Mouse (Mus musculus): ENCODE data around the gene Abca8b. TPM values are rescaled to one million over a fixed set of nuclear protein-coding genes. Genes with fewer than 3 reads are reported as not detected.
"Not testable (repeated sequence)": the region's sequence is repeated elsewhere in the genome, so short reads cannot be mapped to it uniquely, and the experiment has no call there.

The Abca8b gene
- total and polyA plus RNA-seq, 3 experiments: 1.4 to 2.1 (median 1.4) TPM

DNA sequence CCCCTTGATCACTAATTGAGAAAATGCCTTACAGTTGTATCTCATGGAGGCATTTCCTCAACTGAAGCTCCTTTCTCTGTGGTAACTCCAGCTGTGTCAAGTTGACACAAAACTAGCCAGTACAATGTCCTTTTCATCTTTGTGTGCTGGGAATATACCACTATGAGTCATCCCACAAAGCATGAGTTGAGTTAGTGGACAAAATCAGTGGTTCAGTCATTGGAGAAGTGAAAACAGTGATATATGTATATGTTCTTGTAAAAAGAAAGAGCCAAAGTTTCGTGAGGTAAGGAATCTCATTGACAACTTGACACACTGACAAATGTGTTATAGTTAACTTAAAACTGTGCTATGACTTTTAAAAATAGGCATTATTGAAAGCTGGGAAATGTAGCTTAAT is 83.5 kb downstream of the Abca8b start:
- dilution Hi-C loops (cut with MboI; ENCODE audit: extremely low pct_ligation_motif_present, extremely low pct_unique_long_range_greater_than_20kb, low sequenced_read_pairs); H3K9ac ChIP-seq (ENCODE audit: insufficient read depth, low read depth); H3K4me1 ChIP-seq (ENCODE audit: control insufficient read depth in 1 of 2, insufficient read depth in 2 of 2); H3K4me2 ChIP-seq (ENCODE audit: insufficient read depth, low read depth, poor library complexity, severe bottlenecking); H3K27ac ChIP-seq (ENCODE audit: insufficient read depth, low read depth); in situ Hi-C loops (cut with MboI; ENCODE audit: low pct_ligation_motif_present, low pct_unique_long_range_greater_than_20kb, low sequenced_read_pairs); H3K36me3 ChIP-seq (replicated peaks in 1 of 2; ENCODE audit: control insufficient read depth in 1 of 2, insufficient read depth in 1 of 2, low read length in 1 of 2); H3K9me3 ChIP-seq (replicated peaks; ENCODE audit: low read length); H3K79me2 ChIP-seq (replicated peaks; ENCODE audit: control insufficient read depth, extremely low read depth, insufficient read depth, poor library complexity, severe bottlenecking); H3K4me3 ChIP-seq (replicated peaks in 1 of 3; ENCODE audit: low read depth in 2 of 3, low read length in 2 of 3, poor library complexity in 1 of 3); H3K27me3 ChIP-seq (replicated peaks): not testable (repeated sequence)
- TF ChIP-seq BHLHE40 (IDR thresholded peaks at IDR 0.05; ENCODE audit: low read depth, low read length) (0 out of 2 replicates have a peak, but pooled peaks have one; percentile 14), EP300 (IDR thresholded peaks at IDR 0.05; ENCODE audit: low read length) (peak; percentile 53; the same call in 1 of the 2 replicates), JUN (IDR thresholded peaks at IDR 0.05; ENCODE audit: insufficient read depth, low read depth, low read length) (peak; percentile 14; the same call in 1 of the 2 replicates), IRF4 (IDR thresholded peaks at IDR 0.05; ENCODE audit: low read depth, low read length) (peak; percentile 52)
- peak; percentile 46 for DNase-seq (ENCODE audit: extremely low read depth)

DNA sequence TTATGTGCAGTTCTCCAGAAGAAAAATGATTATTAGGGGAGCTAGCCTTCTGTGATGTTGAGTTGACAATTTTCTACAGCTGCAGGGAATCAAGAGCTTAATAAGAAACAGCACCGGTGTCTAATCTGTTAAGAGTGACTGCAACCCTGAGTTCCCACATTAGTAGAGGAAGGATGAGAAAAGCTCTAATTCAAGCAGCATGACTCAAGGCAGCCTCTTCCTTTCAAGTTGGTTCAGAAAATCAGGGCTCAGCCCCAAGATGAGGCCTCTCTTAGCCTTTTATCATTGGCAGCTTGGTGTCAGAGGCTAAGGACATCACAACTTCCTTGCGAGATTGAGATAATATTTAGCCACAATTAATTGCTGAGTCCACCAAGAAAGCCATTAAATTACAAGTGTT is 85.8 kb downstream of the Abca8b start:
- dilution Hi-C loops (cut with MboI; ENCODE audit: extremely low pct_ligation_motif_present, extremely low pct_unique_long_range_greater_than_20kb, low sequenced_read_pairs) (no loop called here), in situ Hi-C loops (cut with MboI; ENCODE audit: low pct_ligation_motif_present, low pct_unique_long_range_greater_than_20kb, low sequenced_read_pairs) (no loop called here)
- 0 out of 2 replicates have a peak, but pooled peaks have one; percentile 18 for TF ChIP-seq MEF2A (IDR thresholded peaks at IDR 0.05; ENCODE audit: borderline replicate concordance, low read depth, low read length)
- TF ChIP-seq TBP (conservative IDR thresholded peaks at IDR 0.05; ENCODE audit: low read depth, low read length): no peak
- Histone ChIP-seq H3K9me3 (replicated peaks; ENCODE audit: low read length) (no peaks in the 10 kb centered on the region), H3K79me2 (replicated peaks; ENCODE audit: control insufficient read depth, extremely low read depth, insufficient read depth, poor library complexity, severe bottlenecking) (no peaks in the 10 kb centered on the region), H3K4me3 (replicated peaks in 1 of 3; ENCODE audit: low read depth in 2 of 3, low read length in 2 of 3, poor library complexity in 1 of 3) (no peak overlapping the region), H3K4me1 (ENCODE audit: control insufficient read depth in 1 of 2, insufficient read depth in 2 of 2) (peaks cover 0 to 7% of the 10 kb centered on the region in 2 experiments; a peak in 1 of 4 replicates), H3K27me3 (replicated peaks) (no peaks in the 10 kb centered on the region), H3K36me3 (replicated peaks in 1 of 2; ENCODE audit: control insufficient read depth in 1 of 2, insufficient read depth in 1 of 2, low read length in 1 of 2) (no peaks in the 10 kb centered on the region), H3K4me2 (ENCODE audit: insufficient read depth, low read depth, poor library complexity, severe bottlenecking) (no peak overlapping the region), H3K9ac (ENCODE audit: insufficient read depth, low read depth) (no peak overlapping the region), H3K27ac (ENCODE audit: insufficient read depth, low read depth) (no peak overlapping the region)
- DNase-seq (ENCODE audit: extremely low read depth): no peak

DNA sequence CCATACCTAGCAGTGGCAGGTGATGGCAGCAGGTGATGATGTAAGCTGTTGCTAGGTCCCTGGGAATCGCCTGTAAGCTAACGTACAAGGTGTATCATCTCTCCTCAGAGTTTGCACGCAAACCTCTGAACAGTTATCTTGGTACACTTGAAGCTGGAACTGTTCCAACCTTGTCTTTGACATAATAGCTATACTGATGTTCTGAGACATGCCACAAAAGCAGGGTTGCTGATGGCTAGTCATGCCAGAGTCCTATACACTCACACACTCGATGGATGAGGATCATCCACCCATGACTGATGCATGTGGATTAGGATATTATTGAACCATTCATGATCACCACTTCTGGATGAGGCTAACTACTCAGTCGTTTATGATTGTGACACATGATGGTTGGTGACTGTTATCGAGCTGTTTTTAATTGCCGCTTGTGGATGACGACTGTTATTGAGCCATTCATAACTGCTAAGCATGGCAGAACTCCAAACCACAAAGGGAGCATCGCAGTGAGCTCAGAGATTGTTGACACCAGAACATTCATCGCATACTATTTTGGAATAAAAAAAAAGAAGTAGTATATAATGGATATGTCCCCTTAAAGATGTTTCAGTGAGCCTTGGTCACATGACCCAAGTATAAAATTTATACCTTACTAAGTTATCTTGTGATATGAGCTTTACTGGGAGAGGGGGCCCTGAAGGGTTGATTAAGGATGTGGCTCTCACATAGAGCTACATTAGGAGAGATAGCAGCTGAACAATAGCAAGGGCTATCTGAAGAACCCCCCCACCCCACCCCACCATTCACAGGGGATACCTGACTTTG is 87.2 kb downstream of the Abca8b start:
- in situ Hi-C loops (cut with MboI; ENCODE audit: low pct_ligation_motif_present, low pct_unique_long_range_greater_than_20kb, low sequenced_read_pairs): no loop called here
- H3K9ac ChIP-seq (ENCODE audit: insufficient read depth, low read depth): no peak overlapping the region

More for the DNA sequence above, 87.2 kb downstream of the Abca8b start:
- TF ChIP-seq NELFE (IDR thresholded peaks at IDR 0.05; ENCODE audit: low read depth, low read length) (no peak), NRF1 (IDR thresholded peaks at IDR 0.05; ENCODE audit: low read depth, low read length) (no peak), IRF4 (IDR thresholded peaks at IDR 0.05; ENCODE audit: low read depth, low read length) (no peak)
- dilution Hi-C loops (cut with MboI; ENCODE audit: extremely low pct_ligation_motif_present, extremely low pct_unique_long_range_greater_than_20kb, low sequenced_read_pairs): no loop called here
- H3K36me3 ChIP-seq (replicated peaks in 1 of 2; ENCODE audit: control insufficient read depth in 1 of 2, insufficient read depth in 1 of 2, low read length in 1 of 2): no peaks in the 10 kb centered on the region
- H3K27me3 ChIP-seq (replicated peaks): no peaks in the 10 kb centered on the region
- H3K27ac ChIP-seq (ENCODE audit: insufficient read depth, low read depth): no peak overlapping the region
- peaks cover 0 to 7% of the 10 kb centered on the region in 2 experiments; a peak in 1 of 4 replicates for H3K4me1 ChIP-seq (ENCODE audit: control insufficient read depth in 1 of 2, insufficient read depth in 2 of 2)
- no peak for DNase-seq (ENCODE audit: extremely low read depth)
- H3K9me3 ChIP-seq (replicated peaks; ENCODE audit: low read length): no peaks in the 10 kb centered on the region
- no peaks in the 10 kb centered on the region for H3K79me2 ChIP-seq (replicated peaks; ENCODE audit: control insufficient read depth, extremely low read depth, insufficient read depth, poor library complexity, severe bottlenecking)
- H3K4me2 ChIP-seq (ENCODE audit: insufficient read depth, low read depth, poor library complexity, severe bottlenecking): no peak overlapping the region
- H3K4me3 ChIP-seq (replicated peaks in 1 of 3; ENCODE audit: low read depth in 2 of 3, low read length in 2 of 3, poor library complexity in 1 of 3): no peak overlapping the region

All from CH12.LX (cell line).